Mouse (Mus musculus) cerebellum, adult (tissue): Measurements from ENCODE around the gene Trio.
"Not testable (repeated sequence)": the region's sequence is repeated elsewhere in the genome, so short reads cannot be mapped to it uniquely, and the experiment has no call there.

ENCODE experiments used
- ATAC-seq: cut with Nextera tagmentation; 2 replicates; pipeline ENCODE4 v1.9.2; 2017; ENCODE audit warnings: mild to moderate bottlenecking, moderate library complexity, mixed read lengths; ENCODE audit not compliant: insufficient number of reproducible peaks, low FRiP score, low TSS enrichment

The Trio gene

GRCm38 (mm10) chr15:27753923-27754322 lies 271.7 kb downstream of the Trio start:
- no peak for ATAC-seq

GRCm38 (mm10) chr15:27752677-27753342 lies 272.8 kb downstream of the Trio start:
- ATAC-seq = no peak

GRCm38 (mm10) chr15:27751612-27752405 lies 273.8 kb downstream of the Trio start:
- ATAC-seq = peak; percentile 66

- no peak for ATAC-seq
Observed at GRCm38 (mm10) chr15:27748739-27749138, 276.9 kb downstream of the Trio start.

GRCm38 (mm10) chr15:27747512-27747911 lies 278.1 kb downstream of the Trio start:
- ATAC-seq = 0 out of 2 replicates have a peak, but pooled peaks have one; percentile 13

- ATAC-seq = no peak
Observed at GRCm38 (mm10) chr15:27744995-27745394, 280.7 kb downstream of the Trio start.

GRCm38 (mm10) chr15:27740080-27740479 lies 285.6 kb downstream of the Trio start:
- ATAC-seq = no peak

- no peak for ATAC-seq
Observed at GRCm38 (mm10) chr15:27731818-27732217, 293.8 kb downstream of the Trio start.

GRCm38 (mm10) chr15:27726228-27726627 lies 299.4 kb downstream of the Trio start:
- ATAC-seq = no peak

GRCm38 (mm10) chr15:27724796-27725680 lies 300.6 kb downstream of the Trio start:
- ATAC-seq = no peak

- no peak for ATAC-seq
Observed at GRCm38 (mm10) chr15:27724298-27724697, 301.4 kb downstream of the Trio start.

GRCm38 (mm10) chr15:27723746-27724145 lies 301.9 kb downstream of the Trio start:
- ATAC-seq = no peak

- not testable (repeated sequence) for ATAC-seq
Observed at GRCm38 (mm10) chr15:27720297-27720696, 305.4 kb downstream of the Trio start.

- no peak for ATAC-seq
Observed at GRCm38 (mm10) chr15:27718668-27719067, 307.0 kb downstream of the Trio start.

- peak; percentile 61; the same call in 1 of the 2 replicates for ATAC-seq
Observed at GRCm38 (mm10) chr15:27715331-27715730, 310.3 kb downstream of the Trio start.

GRCm38 (mm10) chr15:27710698-27711097 lies 314.9 kb downstream of the Trio start:
- ATAC-seq = no peak

GRCm38 (mm10) chr15:27708968-27709612 lies 316.6 kb downstream of the Trio start:
- no peak for ATAC-seq

- no peak for ATAC-seq
Observed at GRCm38 (mm10) chr15:27708499-27708898, 317.1 kb downstream of the Trio start.

GRCm38 (mm10) chr15:27702972-27703313 lies 322.7 kb downstream of the Trio start:
- ATAC-seq = no peak
